Mouse (Mus musculus): Measurements from ENCODE around the gene Uqcrc1. TPM values are rescaled to one million over a fixed set of nuclear protein-coding genes. Genes with fewer than 3 reads are reported as not detected.

Uqcrc1 gene
- total RNA-seq (2021) = 1,224 and 1,334 TPM in 2 replicates
- long read RNA-seq, experiment 1, transcript Uqcrc1-201 (13 exons, 1,653 nt) = major isoform, 2,058 of 2,189 reads
- long read RNA-seq, experiment 1, partial matches to known transcripts = 86 of 2,189 reads
- long read RNA-seq, experiment 1, other reads (novel, unspliced or antisense) = 45 of 2,189 reads
- long read RNA-seq, experiment 2, transcript Uqcrc1-201 (13 exons, 1,653 nt) = major isoform, 1,863 of 2,048 reads
- long read RNA-seq, experiment 2, partial matches to known transcripts = 109 of 2,048 reads
- long read RNA-seq, experiment 2, other reads (novel, unspliced or antisense) = 76 of 2,048 reads

DNA sequence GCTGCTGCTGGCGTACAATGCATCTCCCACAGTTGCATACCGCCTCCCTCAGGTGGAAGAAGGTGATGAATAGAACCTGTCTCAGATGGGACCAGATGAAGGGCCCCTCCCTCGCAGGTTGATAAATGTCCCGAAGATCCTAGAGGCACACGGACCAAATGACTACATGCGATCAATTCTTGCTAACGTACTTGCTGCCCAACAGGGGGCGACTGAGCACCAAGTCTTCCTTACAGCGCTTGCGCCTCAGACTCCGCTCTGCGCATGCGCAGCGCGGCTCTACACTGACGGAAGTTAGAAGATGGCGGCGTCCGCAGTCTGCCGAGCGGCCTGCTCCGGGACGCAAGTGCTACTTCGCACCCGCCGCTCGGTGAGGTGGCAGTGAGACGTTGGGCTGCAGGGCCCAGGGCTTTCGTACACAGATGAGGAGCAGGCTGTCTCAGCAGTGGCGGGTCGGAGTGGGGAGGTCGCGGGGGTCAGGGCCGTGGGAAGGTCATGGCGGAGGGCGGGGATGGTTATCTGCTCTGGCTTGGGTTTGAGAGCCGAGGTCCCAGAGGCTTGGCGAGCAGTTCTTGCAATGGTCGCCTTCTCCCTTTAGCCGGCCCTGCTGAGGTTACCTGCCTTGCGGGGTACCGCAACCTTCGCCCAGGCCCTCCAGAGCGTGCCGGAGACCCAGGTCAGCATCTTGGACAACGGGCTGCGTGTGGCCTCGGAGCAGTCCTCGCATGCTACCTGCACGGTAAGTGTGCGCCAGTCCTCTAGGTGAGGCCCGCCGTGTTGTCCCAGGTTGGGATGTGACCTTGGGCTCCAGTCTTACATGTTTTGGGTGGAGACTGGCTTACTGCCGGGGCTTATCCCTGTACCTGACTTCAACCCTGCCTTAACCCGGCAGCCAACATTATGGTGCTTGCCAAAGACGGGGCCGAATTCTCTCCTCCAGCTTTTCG is at the start of gene Uqcrc1:
Gene Uqcrc1, plus strand, starts transcription at position 216 of the 947 bp plus-strand sequence.
- peak; percentile 96 for DNase-seq

DNA sequence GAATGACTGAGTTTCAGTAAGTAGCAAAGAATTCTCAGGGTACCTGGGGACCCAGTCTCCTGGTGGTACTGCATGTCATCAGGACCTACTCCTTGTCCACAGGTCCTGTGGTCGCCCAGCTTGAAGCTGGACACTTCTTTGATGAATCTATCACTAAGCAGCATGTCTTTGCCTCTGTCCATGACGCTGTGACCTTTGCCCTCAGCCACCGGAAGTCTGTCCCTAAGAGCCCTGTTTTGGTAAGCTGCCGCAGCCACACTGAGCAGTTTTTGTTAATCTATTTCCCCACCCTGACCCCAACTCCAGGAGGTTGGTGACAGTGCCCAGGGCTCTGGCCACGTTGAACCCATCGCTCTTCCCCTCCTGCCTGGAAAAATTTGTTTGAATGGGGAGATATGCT is 24.1 kb upstream of the Uqcrc1 start:
- no peak for DNase-seq

DNA sequence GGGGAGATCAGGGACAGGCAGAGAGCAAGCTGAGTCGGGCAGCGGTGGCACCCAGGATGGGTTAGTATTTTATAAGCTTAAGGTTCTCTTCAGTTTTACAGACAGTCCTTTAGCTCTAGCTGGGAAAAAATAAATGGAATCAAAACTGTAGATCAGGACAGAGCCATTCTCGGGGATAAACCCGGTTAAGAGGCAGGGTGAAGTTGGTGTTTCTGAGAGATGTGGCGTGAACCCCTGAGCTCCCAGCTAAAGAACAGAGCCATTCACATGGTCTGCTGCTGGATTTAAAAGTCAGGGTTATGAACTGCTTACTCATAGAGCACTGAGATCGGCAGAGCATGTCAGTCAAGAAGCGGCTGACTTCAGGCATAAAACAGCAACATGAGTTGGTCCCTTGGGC is 23.3 kb upstream of the Uqcrc1 start:
- no peak for DNase-seq

- no peak for DNase-seq
Observed at GRCm38 (mm10) chr9:108913621-108914020, 22.8 kb upstream of the Uqcrc1 start.

DNA sequence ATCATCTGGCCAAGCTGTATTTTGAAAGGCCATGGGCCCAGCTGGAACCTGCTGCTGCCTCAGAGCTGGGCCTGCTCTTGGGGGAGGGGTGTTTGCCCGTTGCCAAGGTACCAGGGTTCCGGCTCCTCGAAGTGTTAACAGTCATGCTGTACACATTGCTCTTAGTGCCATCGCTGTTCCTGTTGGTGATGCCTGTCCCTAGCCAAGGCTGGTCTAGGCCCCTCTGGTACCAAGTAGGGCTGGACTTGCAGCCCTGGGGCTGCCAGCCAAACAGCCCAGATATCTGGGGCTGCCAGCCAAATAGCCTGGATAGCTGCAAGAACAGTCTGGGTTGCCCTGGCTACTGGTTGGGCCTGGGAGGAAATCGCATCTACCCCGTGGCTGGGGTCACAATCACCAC is 21.9 kb upstream of the Uqcrc1 start, which contains the start of gene Tmem89:
Gene Tmem89, plus strand, starts transcription at position 129 of the 400 bp plus-strand sequence.
- peak; percentile 55 for DNase-seq

- peak; percentile 53 for DNase-seq
Observed at GRCm38 (mm10) chr9:108925897-108926296, 10.5 kb upstream of the Uqcrc1 start.

DNA sequence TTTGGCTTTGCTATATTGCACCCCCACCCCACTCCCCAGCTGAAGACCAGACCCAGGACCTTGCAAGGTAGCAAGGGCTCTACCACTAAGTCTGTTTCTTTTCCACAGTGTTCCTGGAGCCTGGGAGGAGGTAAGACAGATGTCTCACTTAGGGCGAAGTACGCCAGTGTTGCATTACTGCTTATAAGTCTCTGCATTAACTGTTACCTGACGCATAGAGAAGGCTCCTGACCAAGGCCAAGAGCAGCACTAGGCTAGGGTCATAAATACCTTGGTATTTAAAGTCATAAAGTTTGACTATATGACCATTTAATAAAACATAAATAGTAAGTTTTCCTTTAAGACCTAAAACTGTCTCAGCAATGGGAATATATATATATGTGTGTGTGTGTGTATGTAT is 8.0 kb upstream of the Uqcrc1 start:
- DNase-seq = no peak

DNA sequence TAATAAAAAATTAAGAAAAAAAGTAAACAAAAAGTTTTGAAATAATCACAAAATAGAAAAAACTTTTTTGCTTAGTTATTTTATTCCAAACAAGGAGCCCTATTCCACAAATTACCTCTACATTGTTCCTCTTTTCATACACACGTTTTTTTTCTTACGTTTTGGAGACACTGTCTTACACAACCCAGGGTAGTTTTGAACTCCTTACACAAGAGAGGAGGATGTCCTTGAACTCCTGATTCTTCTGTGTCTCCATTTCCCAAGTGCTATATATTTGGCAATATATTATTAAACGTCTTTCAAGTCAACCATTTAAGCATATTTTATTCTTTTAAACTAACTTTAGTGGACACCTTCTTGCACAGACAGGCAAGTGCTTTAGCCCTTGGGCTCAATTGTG is 442 bp upstream of the Uqcrc1 start:
- no peak for DNase-seq

DNA sequence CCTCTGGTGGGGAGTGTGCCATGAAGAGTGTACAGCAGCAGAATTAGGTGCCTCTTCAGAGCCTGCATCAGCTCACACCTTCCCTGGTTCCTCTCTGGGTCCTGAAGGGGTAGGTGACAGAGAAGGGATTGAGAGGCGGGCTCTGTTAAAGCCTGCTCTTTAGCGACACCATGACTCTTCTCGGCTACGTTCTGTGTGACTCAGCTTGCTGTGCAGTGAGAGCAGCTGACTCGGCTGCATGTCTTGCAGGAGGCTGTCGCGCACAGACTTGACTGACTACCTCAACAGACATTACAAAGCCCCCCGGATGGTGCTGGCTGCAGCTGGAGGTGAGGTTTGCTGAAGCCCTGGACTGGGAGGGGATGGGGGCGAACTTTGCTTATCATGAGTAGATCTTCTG is 8.7 kb downstream of the Uqcrc1 start:
- DNase-seq = no peak

- DNase-seq = no peak
Observed at GRCm38 (mm10) chr9:108945608-108946007, 9.2 kb downstream of the Uqcrc1 start.

GRCm38 (mm10) chr9:108949231-108949966 is 13.0 kb downstream of the Uqcrc1 start:
- DNase-seq = peak; percentile 42

GRCm38 (mm10) chr9:108949967-108950728 is 13.7 kb downstream of the Uqcrc1 start:
- DNase-seq = no peak

DNA sequence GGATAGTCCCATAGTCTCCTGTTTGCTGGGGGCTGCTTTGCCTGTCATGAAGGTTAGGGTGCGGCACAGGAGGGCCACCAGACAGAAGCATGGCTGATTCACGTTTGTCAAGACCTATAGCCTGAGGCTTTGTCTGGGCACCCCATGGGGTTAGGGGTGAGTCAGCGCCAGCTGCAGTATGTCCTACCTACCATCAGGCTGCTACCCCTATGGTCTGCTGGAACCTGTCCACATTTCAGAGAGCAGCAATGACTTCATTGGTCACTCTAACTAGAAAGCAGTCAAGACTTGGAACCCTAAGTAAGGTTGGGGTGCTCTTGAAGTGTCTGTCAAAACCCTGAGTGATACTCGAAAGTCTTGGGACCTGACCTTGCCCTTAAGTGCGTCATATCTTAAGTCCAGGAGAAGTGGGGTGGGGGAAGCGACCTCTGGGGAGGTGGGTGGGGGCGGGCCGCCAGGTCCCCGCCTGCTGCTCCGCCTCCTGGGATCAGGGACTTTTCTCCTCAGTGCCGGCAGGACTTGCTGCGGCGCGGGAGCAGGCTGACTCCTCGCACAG is 16.7 kb downstream of the Uqcrc1 start, which contains the start of gene Col7a1:
Gene Col7a1, plus strand, starts transcription at position 506 of the 556 bp plus-strand sequence.
- peak; percentile 27 for DNase-seq

DNA sequence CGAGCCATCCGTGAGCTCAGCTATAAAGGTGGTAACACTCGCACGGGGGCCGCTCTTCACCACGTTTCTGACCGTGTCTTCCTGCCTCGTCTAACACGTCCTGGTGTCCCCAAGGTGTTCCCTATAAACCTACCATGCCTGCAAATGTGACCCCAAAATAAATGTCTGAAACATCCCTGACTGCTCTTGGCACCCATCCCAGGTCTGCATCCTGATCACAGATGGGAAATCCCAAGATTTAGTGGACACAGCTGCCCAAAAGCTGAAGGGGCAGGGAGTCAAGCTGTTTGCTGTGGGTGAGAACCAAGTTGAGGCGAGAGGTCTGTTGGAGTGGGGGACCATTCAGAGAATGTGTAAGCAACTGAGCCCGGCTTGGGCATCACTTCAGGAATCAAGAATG is 18.8 kb downstream of the Uqcrc1 start:
- no peak for DNase-seq

GRCm38 (mm10) chr9:108955846-108956245 is 19.4 kb downstream of the Uqcrc1 start:
- no peak for DNase-seq

- no peak for DNase-seq
Observed at GRCm38 (mm10) chr9:108963577-108963976, 27.1 kb downstream of the Uqcrc1 start.

- DNase-seq = no peak
Observed at GRCm38 (mm10) chr9:108964338-108964737, 27.9 kb downstream of the Uqcrc1 start.

DNA sequence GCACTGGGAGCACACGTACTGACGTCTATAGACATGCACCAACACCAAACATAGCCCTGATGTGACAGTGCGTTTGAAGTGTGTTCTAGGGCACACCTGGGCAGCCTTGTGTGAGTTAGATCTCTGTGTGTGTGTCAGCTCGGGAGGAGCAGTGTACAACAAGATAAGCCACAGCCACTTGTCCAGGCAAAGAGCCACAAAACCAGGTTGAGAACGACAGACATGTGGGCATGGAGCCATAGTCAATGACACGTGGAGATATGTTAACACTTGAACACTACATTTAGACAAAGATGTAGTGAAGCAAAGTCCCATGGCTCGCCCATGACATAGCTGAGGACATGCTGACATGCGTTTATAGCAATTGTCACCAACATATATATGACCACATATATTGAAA is 34.2 kb downstream of the Uqcrc1 start:
- DNase-seq = no peak

DNA sequence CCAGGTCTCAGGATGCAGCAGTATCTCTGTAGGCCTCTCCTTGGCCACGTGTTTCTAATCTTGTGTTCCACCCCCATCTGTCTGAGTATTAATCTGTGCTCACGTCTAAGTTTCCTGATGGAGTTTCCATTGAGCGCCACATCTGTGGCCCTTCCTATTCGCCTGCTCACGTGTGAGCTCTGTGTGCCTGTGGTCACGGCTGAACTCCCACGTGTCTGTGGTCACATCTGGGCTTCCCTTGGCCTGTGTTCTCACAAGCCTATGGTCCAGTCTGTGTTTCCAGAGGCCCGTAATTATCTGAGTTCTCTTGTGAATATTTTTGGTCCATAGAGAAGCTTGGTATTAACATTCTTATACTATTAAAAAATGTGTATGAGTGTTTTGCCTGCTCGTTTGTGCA is 40.0 kb downstream of the Uqcrc1 start:
- DNase-seq = no peak

DNA sequence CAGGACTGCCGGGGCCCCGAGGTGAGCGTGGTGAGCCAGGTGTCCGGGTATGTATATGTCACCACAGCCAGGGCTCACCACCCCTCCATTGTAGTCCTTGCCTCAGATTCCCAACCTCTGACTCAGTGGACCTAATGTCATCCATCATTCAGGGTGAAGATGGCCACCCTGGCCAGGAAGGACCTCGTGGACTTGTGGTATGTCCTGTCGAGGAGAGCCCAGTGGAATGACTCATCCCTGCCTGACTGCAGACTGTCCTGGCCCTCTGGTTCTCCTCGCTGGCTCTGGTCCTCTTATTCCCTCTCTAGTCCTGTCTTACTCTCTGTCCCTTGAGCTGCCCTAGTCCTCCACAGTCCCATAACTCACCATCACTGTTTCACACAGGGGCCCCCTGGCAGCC is 41.5 kb downstream of the Uqcrc1 start:
- peak; percentile 37 for DNase-seq

DNA sequence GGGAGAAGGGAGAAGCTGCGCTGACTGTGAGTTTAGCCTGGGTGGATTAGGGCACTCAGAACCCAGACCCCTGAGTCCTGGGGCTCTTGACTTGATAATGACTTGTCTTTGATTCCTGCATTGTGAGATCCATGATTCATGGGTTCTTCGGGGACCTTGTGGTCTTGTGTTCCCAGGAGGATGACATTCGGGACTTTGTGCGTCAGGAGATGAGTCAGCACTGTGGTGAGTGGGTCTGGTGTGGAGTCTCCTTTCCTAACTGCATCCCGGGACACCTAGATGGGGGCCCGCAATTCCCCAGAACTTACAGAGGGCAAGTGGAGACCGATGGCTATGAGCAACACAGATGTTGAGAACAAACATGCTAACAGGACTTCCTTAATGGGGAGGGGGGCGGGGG is 46.1 kb downstream of the Uqcrc1 start:
- DNase-seq = peak; percentile 75
